Mouse (Mus musculus) MEL (cell line): Measurements from ENCODE around the gene Galnt2.
A peak's percentile ranks its signal among the peaks of the same experiment; 100 is the strongest.

Source experiments
- CHD1 ChIP-seq: IDR thresholded peaks from 2 replicates; pipeline ENCODE4 v1.6.1; 2012; ENCODE audit warnings: low read depth, mild to moderate bottlenecking, inconsistent platforms, low read length, improper control_type of control experiment
- CTCF ChIP-seq, 3 experiments: IDR thresholded peaks in 2 of 3; conservative IDR thresholded peaks in 1 of 3; 2 replicates each; pipeline ENCODE4 v1.5.1; 2011 to 2012; ENCODE audit warnings: low read length in 3 of 3, low read depth in 2 of 3, mild to moderate bottlenecking in 2 of 3, improper control_type of control experiment in 1 of 3, inconsistent platforms in 1 of 3, mixed read lengths in 1 of 3, moderate library complexity in 1 of 3; ENCODE audit not compliant: control insufficient read depth in 1 of 3, insufficient read depth in 1 of 3, poor library complexity in 1 of 3, severe bottlenecking in 1 of 3
- MEF2A ChIP-seq: IDR thresholded peaks from 2 replicates; pipeline ENCODE4 v1.6.1; 2014; ENCODE audit warnings: low read depth, mild to moderate bottlenecking, inconsistent platforms, low read length, improper control_type of control experiment; ENCODE audit not compliant: poor library complexity, insufficient replicate concordance, severe bottlenecking; ENCODE audit errors: extremely low read depth
- RAD21 ChIP-seq: IDR thresholded peaks from 2 replicates; pipeline ENCODE4 v1.6.1; 2011; ENCODE audit warnings: mild to moderate bottlenecking, low read depth, low read length, improper control_type of control experiment
- SMC3 ChIP-seq: IDR thresholded peaks from 2 replicates; pipeline ENCODE4 v1.6.1; 2011; ENCODE audit warnings: low read depth, low read length, improper control_type of control experiment
- USF1 ChIP-seq: IDR thresholded peaks from 2 replicates; pipeline ENCODE4 v1.6.1; 2014; ENCODE audit warnings: low read depth, mild to moderate bottlenecking, inconsistent platforms, low read length, improper control_type of control experiment, moderate library complexity
- ZNF384 ChIP-seq: IDR thresholded peaks from 2 replicates; pipeline ENCODE4 v1.6.1; 2012; ENCODE audit warnings: low read depth, mild to moderate bottlenecking, inconsistent platforms, low read length, improper control_type of control experiment

DNA sequence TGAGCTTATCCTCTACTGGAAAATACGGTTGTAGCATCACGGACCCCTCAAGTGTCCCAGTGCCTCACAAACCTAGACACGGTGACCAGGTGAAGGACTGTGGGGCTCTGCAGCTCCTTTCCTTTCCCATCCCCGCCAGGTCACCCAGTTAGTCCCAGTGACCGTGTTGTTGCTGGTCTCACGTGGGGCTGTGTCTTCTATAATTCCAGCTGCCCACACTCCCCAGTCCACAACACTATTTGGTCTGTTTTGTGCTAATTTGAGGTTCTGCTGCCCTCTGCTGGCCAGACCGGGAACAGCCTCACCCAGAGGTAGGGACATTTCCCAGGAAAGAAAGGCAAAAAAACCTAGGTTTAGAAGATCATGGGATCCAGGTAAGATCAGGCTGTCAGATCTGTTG is 118.5 kb downstream of the Galnt2 start:
- TF ChIP-seq RAD21 (peak; percentile 96), ZNF384 (0 out of 2 replicates have a peak, but pooled peaks have one; percentile 6), CHD1 (no peak), MEF2A (no peak), USF1 (no peak), SMC3 (peak; percentile 89), CTCF (IDR thresholded peaks at IDR 0.05 in 2 of 3, conservative IDR thresholded peaks at IDR 0.05 in 1 of 3; ENCODE audit: control insufficient read depth in 1 of 3, insufficient read depth in 1 of 3, low read depth in 2 of 3, low read length in 3 of 3, poor library complexity in 1 of 3, severe bottlenecking in 1 of 3) (peak; percentile 90 to 95 (median 92))
